8 mouse cellular contexts compared by ENCODE assay signal in the genomic region with DNA sequence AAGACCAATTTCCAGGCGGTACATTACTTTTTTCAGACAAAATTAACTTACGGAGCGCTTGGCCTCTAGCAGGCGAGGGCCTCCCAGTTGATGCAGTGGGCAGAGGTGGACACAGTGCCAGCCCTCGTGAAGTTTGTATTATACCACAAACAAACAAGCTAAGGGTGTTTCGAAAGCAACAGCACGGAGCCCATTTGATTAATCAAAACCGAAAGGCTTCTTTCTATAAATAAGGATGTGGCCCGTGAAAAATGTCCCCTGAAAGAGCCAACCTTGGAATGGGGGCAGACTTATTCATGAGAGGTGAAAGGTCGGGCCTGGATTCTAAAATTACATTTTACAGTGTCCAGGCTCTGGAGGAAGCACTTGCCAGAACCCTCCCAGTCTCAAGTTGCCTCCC. TPM values are rescaled to one million over a fixed set of nuclear protein-coding genes. Genes with fewer than 3 reads are reported as not detected.
DNase-seq lines count a peak whose midpoint lies in the region; ATAC-seq and TF ChIP-seq lines count a peak whose summit lies in the region.

No protein-coding gene starts in this region.

- peak overlapping the region; percentile 62 for H3K4me3 ChIP-seq in hindbrain, embryonic 15.5 days
- H3K4me3 ChIP-seq in lung, embryonic 14.5 days (ENCODE audit: low read depth, low read length), result peak overlapping the region; percentile 71

- WGBS in hindbrain, embryonic 15.5 days, result 40% methylated on average over 10 of the region's 10 CpGs
- 38% methylated on average over 10 of the region's 10 CpGs for whole genome bisulfite sequencing in lung, embryonic 14.5 days

- no peaks in the 10 kb centered on the region for H3K36me3 ChIP-seq in hindbrain, embryonic 15.5 days
- no peaks in the 10 kb centered on the region for H3K36me3 ChIP-seq in lung, embryonic 14.5 days (ENCODE audit: insufficient read depth)

- peak overlapping the region; percentile 52 for H3K9ac ChIP-seq in hindbrain, embryonic 15.5 days
- H3K9ac ChIP-seq in lung, embryonic 14.5 days, result peak overlapping the region; percentile 50

- TF ChIP-seq CTCF in lung, embryonic 14.5 days (IDR thresholded peaks at IDR 0.05; ENCODE audit: low read depth), result no peak

- ATAC-seq in hindbrain, embryonic 15.5 days (ENCODE audit: low FRiP score, low read depth), result no peak
- ATAC-seq in lung, embryonic 14.5 days (ENCODE audit: insufficient read depth), result no peak; the same call in 1 of the 2 replicates

- no peaks in the 10 kb centered on the region for H3K9me3 ChIP-seq in hindbrain, embryonic 15.5 days
- no peaks in the 10 kb centered on the region for H3K9me3 ChIP-seq in lung, embryonic 14.5 days (ENCODE audit: low read depth, low read length)

- peaks cover 19% of the 10 kb centered on the region for H3K4me1 ChIP-seq in hindbrain, embryonic 15.5 days (replicated peaks)
- no peaks in the 10 kb centered on the region for H3K4me1 ChIP-seq in lung, embryonic 14.5 days (ENCODE audit: insufficient read depth)

- H3K27me3 ChIP-seq in hindbrain, embryonic 15.5 days, result no peaks in the 10 kb centered on the region; the same call in 1 of the 2 replicates
- 0 out of 2 replicates have a peak, but pooled peaks cover 3% of the 10 kb centered on the region for H3K27me3 ChIP-seq in lung, embryonic 14.5 days (ENCODE audit: insufficient read depth, low read length)

- H3K27ac ChIP-seq in hindbrain, embryonic 15.5 days (replicated peaks), result peak overlapping the region; percentile 77
- peak overlapping the region; percentile 88 for H3K27ac ChIP-seq in lung, embryonic 14.5 days (ENCODE audit: low read depth)

- H3K4me2 ChIP-seq in hindbrain, embryonic 15.5 days, result peak overlapping the region; percentile 81
- peak overlapping the region; percentile 98 for H3K4me2 ChIP-seq in lung, embryonic 14.5 days

- DNase-seq in embryo, embryonic 11 days, result peak; percentile 29
- DNase-seq in embryo, embryonic 10 days (ENCODE audit: low spot score), result no peak
- peak; percentile 36 for DNase-seq in fibroblast of lung, adult 2 months (ENCODE audit: low read depth)
- peak; percentile 30 for DNase-seq in lung, embryonic 14.5 days
- no peak for DNase-seq in c-Kit-positive CD71-positive TER-119-positive erythroid progenitor cells, embryonic 14.5 days (ENCODE audit: low spot score)
- no peak for DNase-seq in right cerebral cortex, postnatal 4 days
- no peak for DNase-seq in thymus, postnatal 25 days

RNA-seq across cellular contexts. Expression of gene Stom, which starts 0.6 kb away (rescaled TPM):
- polyA plus RNA-seq in hindbrain, embryonic 15.5 days (2015; fragmentation: Nextera tagmentation; extraction: Ambion mirVana), result 22.2 and 25.2 TPM in 2 replicates
- polyA plus RNA-seq in lung, embryonic 14.5 days (2014; fragmentation: Nextera tagmentation; extraction: Ambion mirVana), result 30.6 and 33.3 TPM in 2 replicates

RNA-seq across cellular contexts. Expression of gene 4930568D16Rik, which starts 30.1 kb away (rescaled TPM):
- not detected in 2 replicates for polyA plus RNA-seq in hindbrain, embryonic 15.5 days (2015; fragmentation: Nextera tagmentation; extraction: Ambion mirVana)
- polyA plus RNA-seq in lung, embryonic 14.5 days (2014; fragmentation: Nextera tagmentation; extraction: Ambion mirVana), result not detected in 2 replicates

RNA-seq across cellular contexts. Expression of gene 4930402F06Rik, which starts 59.6 kb away (rescaled TPM):
- polyA plus RNA-seq in hindbrain, embryonic 15.5 days (2015; fragmentation: Nextera tagmentation; extraction: Ambion mirVana), result not detected in 2 replicates
- not detected in 2 replicates for polyA plus RNA-seq in lung, embryonic 14.5 days (2014; fragmentation: Nextera tagmentation; extraction: Ambion mirVana)

Comparison
In these comparisons a context has a peak if more than half of its experiments do, and no peak if none do; other contexts are left out.
1. DNase-seq: peak in embryo, embryonic 11 days (single experiment), fibroblast of lung, adult 2 months (single experiment) and lung, embryonic 14.5 days (single experiment); none in embryo, embryonic 10 days (single experiment), c-Kit-positive CD71-positive TER-119-positive erythroid progenitor cells, embryonic 14.5 days (single experiment), right cerebral cortex, postnatal 4 days (single experiment) and thymus, postnatal 25 days (single experiment).